Mouse (Mus musculus) urinary bladder, postnatal 4 days (tissue): ENCODE data around the gene Ints1.

Experiments
- DNase-seq, 2 experiments: peaks; one replicate each; pipeline ENCODE4 v3.0.0; 2021 to 2022; ENCODE audit warnings: low spot score in 2 of 2

Ints1 gene

GRCm38 (mm10) chr5:139801231-139801630 is 25.8 kb upstream of the Ints1 start:
- no peak for DNase-seq

- peak in 1 of 2 experiments; percentile 18 for DNase-seq
Measured at GRCm38 (mm10) chr5:139799801-139800590, 24.5 kb upstream of the Ints1 start.

- no peak for DNase-seq
Measured at GRCm38 (mm10) chr5:139799041-139799440, 23.6 kb upstream of the Ints1 start.

GRCm38 (mm10) chr5:139798168-139798900 is 22.9 kb upstream of the Ints1 start:
- peak in 1 of 2 experiments; percentile 16 for DNase-seq

- DNase-seq = peak; percentile 87 to 89
Measured at GRCm38 (mm10) chr5:139797473-139798167, 22.1 kb upstream of the Ints1 start.

- DNase-seq = peak; percentile 83 to 85
Measured at GRCm38 (mm10) chr5:139796900-139797299, 21.4 kb upstream of the Ints1 start.

- peak in 1 of 2 experiments; percentile 39 for DNase-seq
Measured at GRCm38 (mm10) chr5:139796001-139796620, 20.6 kb upstream of the Ints1 start.

GRCm38 (mm10) chr5:139794938-139795337 is 19.5 kb upstream of the Ints1 start:
- DNase-seq = peak in 1 of 2 experiments; percentile 26

- DNase-seq = no peak
Measured at GRCm38 (mm10) chr5:139794137-139794536, 18.7 kb upstream of the Ints1 start.

GRCm38 (mm10) chr5:139793338-139794089 is 18.0 kb upstream of the Ints1 start:
- peak in 1 of 2 experiments; percentile 28 for DNase-seq

GRCm38 (mm10) chr5:139792966-139793337 is 17.5 kb upstream of the Ints1 start:
- no peak for DNase-seq

- peak in 1 of 2 experiments; percentile 16 for DNase-seq
Measured at GRCm38 (mm10) chr5:139792159-139792775, 16.8 kb upstream of the Ints1 start.

GRCm38 (mm10) chr5:139791227-139792158 is 16.0 kb upstream of the Ints1 start, which contains the start of gene Mafk:
Gene Mafk, plus strand, starts transcription at chr5:139791513.
- DNase-seq = peak; percentile 97 to 99

- no peak for DNase-seq
Measured at GRCm38 (mm10) chr5:139789466-139789865, 14.0 kb upstream of the Ints1 start.

GRCm38 (mm10) chr5:139781406-139781805 is 5.9 kb upstream of the Ints1 start:
- DNase-seq = no peak

GRCm38 (mm10) chr5:139776966-139777365 is 1.5 kb upstream of the Ints1 start:
- no peak for DNase-seq

GRCm38 (mm10) chr5:139768216-139768615 is 7.3 kb downstream of the Ints1 start:
- no peak for DNase-seq

- no peak for DNase-seq
Measured at GRCm38 (mm10) chr5:139764296-139764695, 11.2 kb downstream of the Ints1 start.

- no peak for DNase-seq
Measured at GRCm38 (mm10) chr5:139758096-139758495, 17.4 kb downstream of the Ints1 start.
